Mouse (Mus musculus) ES-E14 (cell line): ENCODE results near the gene Nfkb1. TPM values are rescaled to one million over a fixed set of nuclear protein-coding genes. Genes with fewer than 3 reads are reported as not detected.
A peak's percentile ranks its signal among the peaks of the same experiment; 100 is the strongest.

Experiments used
- DNase-seq: peaks from one replicate; pipeline ENCODE4 v3.0.0-alpha.2; 2013; ENCODE audit warnings: low read depth, low spot score
- H3K27ac ChIP-seq: 2 replicates; pipeline ENCODE4 v1.5.1; 2012; ENCODE audit warnings: low read depth, mild to moderate bottlenecking, low read length, moderate library complexity, mixed read lengths; ENCODE audit not compliant: poor library complexity, insufficient read depth, severe bottlenecking
- H3K36me3 ChIP-seq: 2 replicates; pipeline ENCODE4 v1.6.1; 2012; ENCODE audit warnings: mild to moderate bottlenecking, low read length, moderate library complexity, mixed read lengths; ENCODE audit not compliant: control insufficient read depth, poor library complexity, insufficient read depth, severe bottlenecking
- H3K4me1 ChIP-seq, 2 experiments: fragments of 150-350 bp in 1 of 2; sonication (generic) in 1 of 2; 2 replicates each; pipeline ENCODE4 v1.6.1; 2012; ENCODE audit warnings: low read length in 2 of 2, mild to moderate bottlenecking in 1 of 2, mixed read lengths in 1 of 2; ENCODE audit not compliant: control insufficient read depth in 2 of 2, insufficient read depth in 2 of 2, poor library complexity in 1 of 2
- H3K4me3 ChIP-seq, 2 experiments: fragments of 150-350 bp in 1 of 2; sonication (generic) in 1 of 2; 2 replicates each; pipeline ENCODE4 v1.5.1; 2012; ENCODE audit warnings: low read length in 2 of 2, low read depth in 1 of 2, mild to moderate bottlenecking in 1 of 2, mixed read lengths in 1 of 2; ENCODE audit not compliant: insufficient read depth in 1 of 2, poor library complexity in 1 of 2, severe bottlenecking in 1 of 2
- H3K9ac ChIP-seq: 2 replicates; pipeline ENCODE4 v1.6.1; 2012; ENCODE audit warnings: low read depth, mild to moderate bottlenecking, low read length, mixed read lengths; ENCODE audit not compliant: poor library complexity, insufficient read depth, severe bottlenecking
- H3K9me3 ChIP-seq: fragments of 150-350 bp; sonication (generic); 2 replicates; pipeline ENCODE4 v1.6.1; 2012; ENCODE audit warnings: low read depth, mild to moderate bottlenecking, low read length; ENCODE audit not compliant: control insufficient read depth, insufficient read depth
- CHD2 ChIP-seq: IDR thresholded peaks from 2 replicates; pipeline ENCODE4 v1.6.1; 2014; ENCODE audit warnings: mild to moderate bottlenecking, low read depth, low read length, inconsistent platforms
- HCFC1 ChIP-seq: IDR thresholded peaks from 2 replicates; pipeline ENCODE4 v1.6.1; 2012; ENCODE audit warnings: low read length, inconsistent platforms, borderline replicate concordance; ENCODE audit not compliant: insufficient read depth
- MAFK ChIP-seq: IDR thresholded peaks from 2 replicates; pipeline ENCODE4 v1.6.1; 2014; ENCODE audit warnings: mild to moderate bottlenecking, low read depth, low read length, inconsistent platforms; ENCODE audit not compliant: insufficient read depth
- ZC3H11A ChIP-seq: IDR thresholded peaks from 2 replicates; pipeline ENCODE4 v1.6.1; 2012; ENCODE audit warnings: low read depth, mild to moderate bottlenecking, inconsistent platforms, low read length, borderline replicate concordance
- ZNF384 ChIP-seq: IDR thresholded peaks from 2 replicates; pipeline ENCODE4 v1.6.1; 2012; ENCODE audit warnings: low read depth, low read length, inconsistent platforms
- in situ Hi-C, 2 experiments: fragments of 600-800 bp; cut with MboI; formaldehyde crosslinking; loops; one replicate each; pipeline ENCODE4 v1.15.1; 2025; ENCODE audit warnings: low sequenced_read_pairs in 2 of 2, inconsistent platforms in 1 of 2; ENCODE audit not compliant: unreplicated experiment in 2 of 2
- total RNA-seq: library from RNA; depleted of rRNA; stranded (reverse); fragments of 300-350 nt; gene quantifications from 2 replicates; pipeline ENCODE4 v1.2.3, GENCODE M21; 2012

Nfkb1 gene
- total RNA-seq, 1 experiment = 35.0 TPM

DNA sequence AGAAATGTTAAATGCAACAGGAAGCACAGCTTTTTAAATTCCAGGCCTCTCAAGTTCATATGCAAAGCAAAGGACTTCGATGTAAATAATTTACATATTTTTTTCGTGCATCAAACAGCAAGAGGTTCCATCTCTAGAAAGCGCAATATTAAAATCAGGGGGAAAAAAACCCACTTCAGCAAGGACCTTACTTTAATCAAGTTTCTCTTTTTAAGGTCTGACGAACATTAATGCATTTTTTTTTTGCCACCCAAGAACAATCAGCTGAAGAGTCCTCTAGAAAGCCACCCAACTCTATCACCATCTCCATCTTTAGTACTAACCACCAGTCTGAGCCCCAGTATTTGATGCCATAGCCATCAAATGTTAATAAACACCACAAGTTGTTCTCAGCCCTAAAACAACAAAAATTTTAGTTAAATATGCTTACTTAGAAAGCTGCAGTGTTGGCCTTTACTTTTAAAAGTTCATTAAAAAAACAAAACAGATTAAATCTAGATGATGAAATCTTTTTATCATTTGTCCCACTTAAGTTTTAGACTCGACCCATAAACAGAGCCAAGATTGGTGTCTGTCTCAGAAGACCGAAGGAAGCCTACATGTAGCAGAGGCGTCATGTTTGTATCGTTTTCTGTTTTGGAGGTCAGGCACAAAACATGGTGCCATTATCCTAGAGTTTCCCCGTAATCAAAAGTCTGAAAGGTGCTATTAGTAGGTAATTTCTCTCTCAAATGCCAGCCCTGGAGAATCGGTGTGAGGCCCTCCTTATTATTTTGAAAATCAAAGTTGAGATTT is 1.4 kb downstream of the Nfkb1 start:
- no peak for DNase-seq
- H3K4me1 ChIP-seq = peaks cover 0 to 9% of the 10 kb centered on the region in 2 experiments; a peak in 1 of 4 replicates
- no peaks in the 10 kb centered on the region for H3K9me3 ChIP-seq
- TF ChIP-seq HCFC1 (no peak), ZC3H11A (no peak), MAFK (no peak), CHD2 (no peak), ZNF384 (no peak)
- H3K4me3 ChIP-seq = peak overlapping the region; percentile 82 to 91; a peak in 3 of 4 replicates
- in situ Hi-C loops = no loop called here
- H3K36me3 ChIP-seq = no peaks in the 10 kb centered on the region
- H3K27ac ChIP-seq = no peak overlapping the region
- peak overlapping the region; percentile 88; the same call in 1 of the 2 replicates for H3K9ac ChIP-seq

DNA sequence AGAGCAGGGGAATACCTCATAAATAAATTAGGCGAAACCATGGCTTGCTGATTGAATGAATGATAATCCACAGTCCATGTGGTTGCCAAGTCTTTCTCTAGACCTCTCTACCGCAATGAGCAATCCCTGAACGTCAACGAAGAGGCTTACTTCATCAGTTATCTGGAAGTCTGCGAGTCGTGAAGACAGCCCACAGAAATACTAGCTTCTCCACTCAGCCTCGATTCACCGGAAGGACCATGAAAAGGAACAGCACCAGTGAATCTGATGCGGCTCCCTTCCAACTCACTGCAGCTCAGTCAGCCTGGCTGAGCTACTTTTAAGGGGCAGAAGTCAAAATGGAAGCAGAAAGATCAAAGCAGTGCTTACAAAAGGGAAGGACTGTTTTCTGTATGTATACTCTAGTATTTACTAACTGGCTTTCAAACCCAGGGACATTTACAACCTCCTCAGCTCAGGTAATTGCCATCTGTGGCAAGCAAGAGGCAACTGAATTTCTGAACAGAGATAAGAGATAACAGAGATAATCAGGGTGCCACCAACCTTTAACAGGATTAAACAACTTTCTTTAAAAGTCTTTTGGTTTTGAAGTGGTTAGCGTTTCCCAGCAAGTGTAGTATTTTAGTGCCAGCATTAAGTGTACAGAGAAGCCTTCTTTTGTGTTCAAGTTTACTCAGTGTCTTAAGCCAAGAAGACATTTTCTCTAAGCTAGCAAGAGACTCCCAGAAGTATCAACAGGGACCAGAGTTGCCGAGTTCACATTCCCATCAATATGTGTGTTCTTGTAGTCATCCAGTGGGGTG is 2.2 kb downstream of the Nfkb1 start:
- H3K27ac ChIP-seq = no peak overlapping the region

DNA sequence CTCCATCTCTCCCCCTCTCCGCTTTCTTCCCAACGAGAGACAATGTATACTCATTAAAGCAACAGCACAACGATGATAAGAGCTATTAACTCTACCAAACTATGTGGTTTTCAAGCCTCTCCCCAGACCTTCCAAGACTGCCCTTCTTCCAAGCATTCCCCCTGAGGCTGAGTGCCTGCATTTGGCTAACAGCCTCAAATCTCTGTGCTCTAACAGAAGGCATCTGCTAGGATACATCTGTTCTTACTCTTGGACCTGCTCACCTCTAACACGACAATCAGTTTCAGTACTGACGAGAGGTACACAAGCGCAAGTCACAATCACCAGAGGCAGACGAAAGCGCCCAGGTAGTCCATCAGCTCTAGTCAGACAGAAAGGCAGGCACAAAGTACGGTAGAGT is 3.4 kb downstream of the Nfkb1 start:
- Histone ChIP-seq H3K9ac (no peak overlapping the region), H3K4me1 (peaks cover 0 to 12% of the 10 kb centered on the region in 2 experiments; a peak in 1 of 4 replicates), H3K36me3 (no peaks in the 10 kb centered on the region), H3K27ac (no peak overlapping the region), H3K9me3 (no peaks in the 10 kb centered on the region), H3K4me3 (no peak overlapping the region)
- no peak for DNase-seq
- in situ Hi-C loops = no loop called here
- TF ChIP-seq ZC3H11A (no peak), ZNF384 (no peak), HCFC1 (no peak), CHD2 (no peak), MAFK (no peak)

More for the DNA sequence above, 2.2 kb downstream of the Nfkb1 start:
- Histone ChIP-seq H3K9me3 (no peaks in the 10 kb centered on the region), H3K9ac (no peak overlapping the region), H3K36me3 (no peaks in the 10 kb centered on the region), H3K4me3 (no peak overlapping the region), H3K4me1 (peaks cover 0 to 9% of the 10 kb centered on the region in 2 experiments; a peak in 1 of 4 replicates)
- in situ Hi-C loops = no loop called here
- TF ChIP-seq ZC3H11A (no peak), HCFC1 (no peak)
- no peak for DNase-seq

DNA sequence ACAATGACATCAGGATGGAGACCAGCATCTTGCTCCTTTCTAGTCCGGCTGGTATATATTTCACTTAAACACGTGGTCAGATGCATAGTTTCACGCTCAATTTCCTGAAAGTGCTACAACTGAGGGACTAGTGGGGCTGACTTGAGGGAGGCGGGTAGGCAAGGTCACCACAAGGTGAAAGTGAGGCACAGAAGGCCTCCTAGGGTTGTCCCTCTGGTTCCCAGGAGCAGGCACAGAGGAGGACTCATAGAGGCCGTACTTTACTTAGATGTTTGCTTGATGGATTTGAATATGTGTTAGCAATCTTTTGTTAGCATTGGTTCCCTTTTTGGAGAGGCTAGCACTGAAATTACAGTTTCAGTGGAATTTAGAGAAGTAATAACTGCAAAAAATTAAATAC is 4.9 kb downstream of the Nfkb1 start:
- in situ Hi-C loops = no loop called here
- no peak for TF ChIP-seq HCFC1
- TF ChIP-seq ZC3H11A = no peak
- no peaks in the 10 kb centered on the region for H3K36me3 ChIP-seq
- H3K9ac ChIP-seq = no peak overlapping the region
- H3K4me3 ChIP-seq = no peak overlapping the region
- peaks cover 3 to 18% of the 10 kb centered on the region in 2 experiments; a peak in 3 of 4 replicates for H3K4me1 ChIP-seq
- H3K27ac ChIP-seq = no peak overlapping the region
- H3K9me3 ChIP-seq = no peaks in the 10 kb centered on the region
- DNase-seq = no peak
